Mouse (Mus musculus) stomach, postnatal 0 days (tissue): ENCODE data around the gene Gstp2. TPM values are rescaled to one million over a fixed set of nuclear protein-coding genes. Genes with fewer than 3 reads are reported as not detected.
A peak's percentile ranks its signal among the peaks of the same experiment; 100 is the strongest.

Experiments used
- ATAC-seq: fragments of 200-750 bp; cut with Nextera tagmentation; 2 replicates; pipeline ENCODE4 v1.8.0; 2017; ENCODE audit not compliant: low FRiP score, low TSS enrichment
- DNase-seq: peaks from one replicate; pipeline ENCODE4 v3.0.0-alpha.2; 2016; ENCODE audit warnings: low spot score
- H3K27ac ChIP-seq: fragments of 300-500 bp; sonication (generic); replicated peaks from 2 replicates; pipeline ENCODE4 v1.5.1; 2014; ENCODE audit warnings: mild to moderate bottlenecking, control low read depth
- H3K27me3 ChIP-seq: fragments of 300-500 bp; sonication (generic); 2 replicates; pipeline ENCODE4 v1.6.1; 2014; ENCODE audit warnings: low read length; ENCODE audit not compliant: control insufficient read depth, insufficient read depth
- H3K36me3 ChIP-seq: fragments of 300-500 bp; sonication (generic); 2 replicates; pipeline ENCODE4 v1.6.1; 2014; ENCODE audit warnings: low read length, mixed read lengths; ENCODE audit not compliant: control insufficient read depth, insufficient read depth
- H3K4me1 ChIP-seq: fragments of 300-500 bp; sonication (generic); replicated peaks from 2 replicates; pipeline ENCODE4 v1.6.1; 2014; ENCODE audit warnings: antibody characterized with exemption; ENCODE audit not compliant: control insufficient read depth, insufficient read depth
- H3K4me2 ChIP-seq: fragments of 300-500 bp; sonication (generic); replicated peaks from 2 replicates; pipeline ENCODE4 v1.6.1; 2014; ENCODE audit warnings: low read depth, mild to moderate bottlenecking, control low read depth, moderate library complexity
- H3K4me3 ChIP-seq: fragments of 300-500 bp; sonication (generic); 2 replicates; pipeline ENCODE4 v1.5.1; 2014; ENCODE audit warnings: low read depth, low read length, control low read depth
- H3K9ac ChIP-seq: fragments of 300-500 bp; sonication (generic); 2 replicates; pipeline ENCODE4 v1.6.1; 2014; ENCODE audit warnings: mild to moderate bottlenecking, low read length, control low read depth, mixed read lengths
- H3K9me3 ChIP-seq: fragments of 300-500 bp; sonication (generic); 2 replicates; pipeline ENCODE4 v1.6.1; 2016; ENCODE audit warnings: low read length; ENCODE audit not compliant: control insufficient read depth
- CTCF ChIP-seq: IDR thresholded peaks from 2 replicates; pipeline ENCODE4 v1.5.1; 2016; ENCODE audit warnings: antibody characterized with exemption, low read depth, mild to moderate bottlenecking, moderate library complexity
- EP300 ChIP-seq: optimal IDR thresholded peaks from 2 replicates; pipeline ENCODE3; 2016; ENCODE audit warnings: antibody characterized with exemption
- WGBS: fragments of 180-500 bp; shearing (Covaris S2); extraction: QIAGEN DNeasy Blood & Tissue Kit; methylation state at CpG from one replicate; pipeline ENCODE4 v1.1.7; 2014; 5-methylcytosine and 5-hydroxymethylcytosine counted together
- polyA plus RNA-seq: library from polyadenylated mRNA; unstranded; fragments of >200 nt; fragmentation: Nextera tagmentation; extraction: Ambion mirVana; gene quantifications from 2 replicates; pipeline ENCODE4 v1.2.1, GENCODE M21; 2015

The Gstp2 gene
- polyA plus RNA-seq, 1 experiment from 2014 or later = 93.1 TPM

DNA sequence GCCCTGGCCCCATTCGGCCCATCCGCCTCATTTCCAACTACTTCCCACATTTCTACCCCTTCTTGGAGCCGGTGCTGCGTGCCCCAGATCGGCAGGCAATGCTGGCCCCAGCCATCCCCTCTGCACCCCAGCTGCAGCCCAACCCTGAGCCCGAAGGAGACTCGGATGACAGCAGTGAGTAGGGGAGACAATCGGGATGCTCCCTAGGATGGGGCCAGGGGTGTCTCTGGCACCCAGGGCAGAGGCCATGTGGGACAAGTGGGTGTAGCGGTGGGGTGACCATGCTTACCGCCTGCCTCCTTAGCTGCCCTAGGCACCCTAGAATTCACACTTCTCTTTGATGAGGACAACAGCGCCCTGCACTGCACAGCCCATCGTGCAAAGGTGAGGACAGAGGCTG, 42.2 kb downstream of the Gstp2 start:
- 78% methylated on average over 12 of the region's 12 CpGs for WGBS
- Histone ChIP-seq H3K27me3 (no peaks in the 10 kb centered on the region), H3K4me3 (no peak overlapping the region), H3K36me3 (peaks cover 9% of the 10 kb centered on the region; the same call in 1 of the 2 replicates), H3K4me2 (no peak overlapping the region), H3K4me1 (peaks cover 3% of the 10 kb centered on the region; the same call in 1 of the 2 replicates), H3K9me3 (no peaks in the 10 kb centered on the region), H3K27ac (no peak overlapping the region), H3K9ac (no peak overlapping the region)
- no peak for ATAC-seq
- TF ChIP-seq CTCF (no peak), EP300 (no peak)
- no peak for DNase-seq

DNA sequence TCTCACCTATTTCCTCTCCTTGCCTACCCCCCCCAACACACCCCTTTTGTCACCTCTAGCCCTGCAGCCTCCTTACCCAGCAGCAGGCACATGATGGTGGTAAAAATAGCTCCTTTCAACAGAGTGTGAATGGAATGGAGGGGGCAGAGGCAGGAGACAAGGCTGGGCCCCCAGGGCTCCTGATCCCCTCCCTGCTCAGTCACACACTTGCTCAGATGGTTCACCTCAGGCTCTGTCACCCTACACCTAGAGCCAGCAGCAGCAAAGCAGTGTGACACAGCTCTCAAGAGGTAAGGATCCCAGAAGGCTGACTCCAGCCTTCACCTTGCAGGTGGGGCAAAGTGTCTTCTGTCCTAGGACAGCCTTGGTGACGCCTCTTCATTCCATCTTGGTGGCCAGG, 42.7 kb downstream of the Gstp2 start, which contains the start of gene Doc2g:
Gene Doc2g, plus strand, starts transcription at position 202 of the 400 bp plus-strand sequence.
- 76% methylated on average over 1 of the region's 1 CpGs for WGBS
- peaks cover 3% of the 10 kb centered on the region; the same call in 1 of the 2 replicates for H3K4me1 ChIP-seq
- DNase-seq (no peak), ATAC-seq (no peak)
- H3K9ac ChIP-seq = no peak within 1 kb of the TSS
- H3K27me3 ChIP-seq = no peaks in the 10 kb centered on the region
- H3K4me2 ChIP-seq = no peak within 1 kb of the TSS
- H3K4me3 ChIP-seq = no peak within 1 kb of the TSS
- TF ChIP-seq EP300 (no peak), CTCF (no peak)
- no peaks in the 10 kb centered on the region for H3K9me3 ChIP-seq
- peaks cover 9% of the 10 kb centered on the region; the same call in 1 of the 2 replicates for H3K36me3 ChIP-seq
- H3K27ac ChIP-seq = no peak within 1 kb of the TSS

DNA sequence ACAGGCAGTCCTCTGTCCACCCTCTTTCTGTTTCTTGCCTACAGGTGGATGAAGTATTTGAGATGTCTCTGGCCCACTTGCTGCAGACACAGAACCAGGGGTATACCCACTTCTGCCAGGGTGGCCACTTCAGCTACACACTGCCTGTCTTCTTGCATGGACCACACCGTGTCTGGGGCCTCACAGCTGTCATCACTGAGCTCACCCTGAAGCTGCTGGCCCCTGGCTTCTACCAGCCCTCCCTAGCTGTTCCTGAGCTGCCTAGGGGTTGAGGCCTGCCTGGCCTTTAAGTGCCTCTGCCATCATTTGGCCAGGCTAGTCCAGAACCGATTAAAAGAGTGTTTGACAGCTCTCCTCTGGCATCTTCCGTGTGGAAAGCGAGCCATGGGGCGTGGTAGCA, 44.1 kb downstream of the Gstp2 start:
- Histone ChIP-seq H3K36me3 (peaks cover 6% of the 10 kb centered on the region; the same call in 1 of the 2 replicates), H3K9ac (no peak overlapping the region), H3K4me1 (peaks cover 3% of the 10 kb centered on the region; the same call in 1 of the 2 replicates), H3K27ac (no peak overlapping the region), H3K4me2 (peak overlapping the region; percentile 94; the same call in 1 of the 2 replicates), H3K27me3 (no peaks in the 10 kb centered on the region), H3K4me3 (no peak overlapping the region), H3K9me3 (no peaks in the 10 kb centered on the region)
- ATAC-seq (no peak), DNase-seq (no peak)
- no peak for TF ChIP-seq CTCF
- no peak for TF ChIP-seq EP300
- WGBS = 81% methylated on average over 5 of the region's 5 CpGs

DNA sequence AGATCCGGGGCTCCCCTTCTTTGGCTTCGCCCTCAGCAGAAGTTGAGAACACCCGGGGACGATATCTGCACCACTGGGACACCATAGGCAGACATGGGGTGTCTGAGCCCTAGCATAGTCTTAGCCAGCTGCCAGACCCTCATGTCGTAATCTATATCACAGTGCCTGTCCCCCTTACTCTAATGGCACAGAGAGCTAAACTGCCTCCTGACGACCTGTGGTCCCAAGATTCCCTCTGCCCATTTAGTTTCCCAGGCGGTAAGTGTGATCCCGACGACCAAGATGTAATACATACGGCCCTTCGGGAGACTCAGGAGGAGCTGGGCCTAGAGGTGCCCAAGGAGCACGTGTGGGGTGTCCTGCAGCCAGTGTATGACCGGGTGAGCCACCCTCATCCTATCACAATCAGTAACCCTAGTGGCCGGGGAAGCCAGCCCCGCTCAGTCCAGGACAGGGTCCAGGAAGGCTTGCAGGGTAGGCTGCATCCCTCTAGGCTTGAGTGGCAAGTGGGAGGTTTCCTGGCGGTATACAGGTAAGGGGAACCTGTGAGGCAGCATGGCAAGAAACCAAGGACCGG, 44.8 kb downstream of the Gstp2 start:
- 16% methylated on average over 17 of the region's 17 CpGs for WGBS

GRCm38 (mm10) chr19:4000119-4000900, 45.5 kb downstream of the Gstp2 start, which contains the start of the genes Nudt8 and Gm49405:
Nudt8 (plus strand) TSS chr19:4000580.
Gm49405 (plus strand) TSS chr19:4000626.
- ATAC-seq (peak; percentile 87), DNase-seq (peak; percentile 97)
- H3K27me3 ChIP-seq = no peaks in the 10 kb centered on the region
- TF ChIP-seq CTCF = peak; percentile 89
- TF ChIP-seq EP300 = no peak
- WGBS = under 1% methylated on average over 64 of the region's 64 CpGs
- H3K9ac ChIP-seq = peak within 1 kb of the TSS; percentile 78
- H3K9me3 ChIP-seq = no peaks in the 10 kb centered on the region
- peak within 1 kb of the TSS; percentile 66 for H3K4me3 ChIP-seq
- peaks cover 3% of the 10 kb centered on the region; the same call in 1 of the 2 replicates for H3K4me1 ChIP-seq
- peak within 1 kb of the TSS; percentile 95 for H3K27ac ChIP-seq
- peak within 1 kb of the TSS; percentile 94 for H3K4me2 ChIP-seq
- H3K36me3 ChIP-seq = no peaks in the 10 kb centered on the region

More for the DNA sequence above, 44.8 kb downstream of the Gstp2 start:
- DNase-seq (no peak), ATAC-seq (no peak)
- H3K4me1 ChIP-seq = peaks cover 3% of the 10 kb centered on the region; the same call in 1 of the 2 replicates
- peak overlapping the region; percentile 78 for H3K9ac ChIP-seq
- H3K4me2 ChIP-seq = peak overlapping the region; percentile 94
- peak overlapping the region; percentile 95 for H3K27ac ChIP-seq
- H3K9me3 ChIP-seq = no peaks in the 10 kb centered on the region
- TF ChIP-seq CTCF (no peak), EP300 (no peak)
- peak overlapping the region; percentile 66 for H3K4me3 ChIP-seq
- 0 out of 2 replicates have a peak, but pooled peaks cover 2% of the 10 kb centered on the region for H3K36me3 ChIP-seq
- H3K27me3 ChIP-seq = no peaks in the 10 kb centered on the region
